Mouse (Mus musculus) lung, postnatal 0 days (tissue): ENCODE measurements around the gene Crebbp. TPM values are rescaled to one million over a fixed set of nuclear protein-coding genes. Genes with fewer than 3 reads are reported as not detected.

ENCODE experiments used
- ATAC-seq: fragments of 200-750 bp; cut with Nextera tagmentation; 2 replicates; pipeline ENCODE4 v1.8.0; 2017; ENCODE audit warnings: moderate library complexity
- DNase-seq: peaks from one replicate; pipeline ENCODE4 v3.0.0-alpha.2; 2016; ENCODE audit warnings: low spot score
- H3K27ac ChIP-seq: fragments of 300-500 bp; sonication (generic); 2 replicates; pipeline ENCODE4 v1.5.1; 2014; ENCODE audit warnings: antibody characterized with exemption, mild to moderate bottlenecking, low read length, mixed read lengths
- H3K27me3 ChIP-seq: fragments of 300-500 bp; sonication (generic); replicated peaks from 2 replicates; pipeline ENCODE4 v1.6.1; 2014; ENCODE audit warnings: low read length, mixed read lengths; ENCODE audit not compliant: insufficient read depth
- H3K36me3 ChIP-seq: fragments of 300-500 bp; sonication (generic); 2 replicates; pipeline ENCODE4 v1.6.1; 2014; ENCODE audit warnings: low read length, mixed read lengths; ENCODE audit not compliant: insufficient read depth
- H3K4me1 ChIP-seq: fragments of 300-500 bp; sonication (generic); 2 replicates; pipeline ENCODE4 v1.6.1; 2014; ENCODE audit warnings: antibody characterized with exemption, low read depth, low read length, mixed read lengths; ENCODE audit not compliant: insufficient read depth
- H3K4me2 ChIP-seq: fragments of 300-500 bp; sonication (generic); replicated peaks from 2 replicates; pipeline ENCODE4 v1.6.1; 2014; ENCODE audit warnings: low read depth, mild to moderate bottlenecking, low read length, moderate library complexity, mixed read lengths
- H3K4me3 ChIP-seq: fragments of 300-500 bp; sonication (generic); 2 replicates; pipeline ENCODE4 v1.5.1; 2014; ENCODE audit warnings: low read depth, low read length
- H3K9ac ChIP-seq: fragments of 300-500 bp; sonication (generic); replicated peaks from 2 replicates; pipeline ENCODE4 v1.6.1; 2014; ENCODE audit warnings: low read depth, mild to moderate bottlenecking
- H3K9me3 ChIP-seq: fragments of 300-500 bp; sonication (generic); 2 replicates; pipeline ENCODE4 v1.6.1; 2016; ENCODE audit warnings: low read length, mixed read lengths
- CTCF ChIP-seq: IDR thresholded peaks from 2 replicates; pipeline ENCODE4 v1.5.1; 2016; ENCODE audit warnings: antibody characterized with exemption, mild to moderate bottlenecking
- EP300 ChIP-seq: IDR thresholded peaks from 2 replicates; pipeline ENCODE4 v1.6.1; 2016; ENCODE audit warnings: antibody characterized with exemption, mild to moderate bottlenecking, control low read depth
- WGBS: fragments of 180-500 bp; shearing (Covaris S2); extraction: QIAGEN DNeasy Blood & Tissue Kit; methylation state at CpG from one replicate; pipeline ENCODE4 v1.1.7; 2014; 5-methylcytosine and 5-hydroxymethylcytosine counted together
- polyA plus RNA-seq: library from polyadenylated mRNA; unstranded; fragments of >200 nt; fragmentation: Nextera tagmentation; extraction: Ambion mirVana; gene quantifications from 2 replicates; pipeline ENCODE4 v1.2.1, GENCODE M21; 2015

Gene Crebbp
- polyA plus RNA-seq, 1 experiment from 2014 or later = 24.7 TPM

DNA sequence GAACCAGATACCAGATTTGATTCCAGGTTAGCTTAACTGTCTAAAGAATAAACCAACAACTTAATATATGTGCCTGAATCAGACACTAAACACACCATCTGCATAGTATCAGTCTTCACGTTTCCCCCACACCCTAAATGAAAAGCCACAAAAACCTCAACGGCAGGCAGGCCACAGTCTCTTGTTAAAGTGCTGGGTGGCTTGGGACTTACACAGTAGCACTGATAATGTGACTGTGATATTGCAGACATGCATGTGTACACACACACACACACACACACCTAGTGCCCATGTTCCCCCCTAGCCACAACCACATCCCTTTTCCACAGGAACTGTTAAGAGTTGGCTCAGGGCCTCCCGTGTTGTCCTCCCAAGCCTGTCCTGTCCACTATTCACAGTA lies 139.0 kb downstream of the Crebbp start:
- 68% methylated on average over 3 of the region's 3 CpGs for WGBS
- no peak overlapping the region for H3K27ac ChIP-seq
- ATAC-seq (no peak), DNase-seq (no peak)
- no peaks in the 10 kb centered on the region for H3K27me3 ChIP-seq
- H3K4me3 ChIP-seq = no peak overlapping the region
- no peak overlapping the region for H3K9ac ChIP-seq
- H3K36me3 ChIP-seq = no peaks in the 10 kb centered on the region
- H3K9me3 ChIP-seq = no peaks in the 10 kb centered on the region
- no peak overlapping the region for H3K4me2 ChIP-seq
- no peak for TF ChIP-seq CTCF
- no peak for TF ChIP-seq EP300
- no peaks in the 10 kb centered on the region; the same call in 1 of the 2 replicates for H3K4me1 ChIP-seq

DNA sequence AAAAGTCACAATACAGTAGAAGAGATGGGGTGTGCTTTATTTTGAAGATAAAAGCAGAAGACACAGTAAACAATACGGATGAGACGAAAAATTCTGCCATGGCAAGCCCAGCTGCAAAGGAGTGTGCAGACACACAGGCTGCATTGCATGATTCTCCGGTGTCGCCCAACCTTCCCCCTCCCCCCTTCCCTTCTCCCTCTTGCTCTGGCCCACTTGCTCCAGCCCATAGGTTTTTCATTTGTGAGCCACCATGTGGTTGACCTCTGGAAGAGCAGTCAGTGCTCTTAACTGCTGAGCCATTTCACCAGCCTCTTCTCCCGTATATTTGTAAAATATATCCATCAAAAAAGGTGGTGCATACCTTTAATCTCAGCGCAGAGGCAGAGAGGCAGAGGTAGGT lies 139.5 kb downstream of the Crebbp start:
- 48% methylated on average over 6 of the region's 6 CpGs for WGBS
- no peak for ATAC-seq
- H3K9ac ChIP-seq = no peak overlapping the region

DNA sequence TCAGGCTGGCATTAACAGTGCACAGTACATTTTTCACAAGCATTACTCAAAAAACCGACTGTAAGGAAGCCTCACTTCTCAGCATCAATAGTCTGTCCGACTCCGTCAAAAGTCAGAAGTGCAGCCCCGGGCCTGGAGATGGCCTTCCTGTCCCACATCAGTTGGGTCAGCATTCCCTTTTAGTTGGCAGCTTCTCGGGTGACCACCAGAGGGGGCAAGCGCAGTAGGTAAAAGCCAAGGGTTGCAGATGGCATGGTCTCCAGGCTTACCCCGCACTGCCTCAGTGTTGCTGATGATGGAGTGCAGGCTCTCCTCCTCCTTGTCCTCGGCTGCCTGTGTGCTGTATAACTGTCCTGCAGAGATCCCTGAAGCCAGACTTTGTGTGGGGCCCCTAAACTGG lies 145.2 kb downstream of the Crebbp start:
- Histone ChIP-seq H3K9me3 (no peaks in the 10 kb centered on the region), H3K27me3 (no peaks in the 10 kb centered on the region), H3K9ac (no peak overlapping the region), H3K4me3 (no peak overlapping the region), H3K27ac (no peak overlapping the region), H3K4me1 (no peaks in the 10 kb centered on the region), H3K4me2 (no peak overlapping the region), H3K36me3 (peaks cover 19% of the 10 kb centered on the region)
- ATAC-seq = peak; percentile 64
- 46% methylated on average over 8 of the region's 8 CpGs for WGBS
- TF ChIP-seq CTCF (peak; percentile 86), EP300 (no peak)
- peak; percentile 77 for DNase-seq

More for the DNA sequence above, 139.5 kb downstream of the Crebbp start:
- no peak for TF ChIP-seq CTCF
- TF ChIP-seq EP300 = no peak
- H3K4me3 ChIP-seq = no peak overlapping the region
- no peak for DNase-seq
- no peak overlapping the region for H3K27ac ChIP-seq
- no peak overlapping the region for H3K4me2 ChIP-seq
- no peaks in the 10 kb centered on the region; the same call in 1 of the 2 replicates for H3K4me1 ChIP-seq
- no peaks in the 10 kb centered on the region for H3K27me3 ChIP-seq
- no peaks in the 10 kb centered on the region for H3K36me3 ChIP-seq
- H3K9me3 ChIP-seq = no peaks in the 10 kb centered on the region

DNA sequence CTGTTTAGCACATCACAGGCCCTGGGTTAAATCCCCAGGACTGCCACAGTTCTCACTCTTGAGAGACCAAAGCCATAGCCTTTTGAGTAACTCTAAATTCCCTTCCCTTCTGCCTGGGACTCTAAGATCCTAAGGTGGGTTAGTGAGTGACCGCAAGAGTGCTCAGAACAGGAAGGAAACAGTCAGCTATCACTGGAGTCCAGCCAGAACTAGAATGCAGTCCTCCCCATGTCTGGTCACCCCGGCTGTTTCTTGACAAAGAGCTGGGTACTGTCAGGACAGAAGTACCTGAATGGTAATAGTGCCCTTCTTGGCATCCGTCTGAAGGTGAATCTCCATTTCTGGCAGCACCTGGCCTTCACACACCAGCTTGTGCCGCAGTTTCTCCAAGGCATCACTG lies 148.9 kb downstream of the Crebbp start:
- no peak for ATAC-seq
- H3K9ac ChIP-seq = no peak overlapping the region
- H3K4me1 ChIP-seq = no peaks in the 10 kb centered on the region
- H3K27me3 ChIP-seq = no peaks in the 10 kb centered on the region
- no peak overlapping the region for H3K4me3 ChIP-seq
- H3K9me3 ChIP-seq = no peaks in the 10 kb centered on the region
- peaks cover 30% of the 10 kb centered on the region for H3K36me3 ChIP-seq
- no peak for DNase-seq
- TF ChIP-seq EP300 (no peak), CTCF (no peak)
- H3K27ac ChIP-seq = no peak overlapping the region
- 76% methylated on average over 4 of the region's 4 CpGs for WGBS
- no peak overlapping the region for H3K4me2 ChIP-seq

DNA sequence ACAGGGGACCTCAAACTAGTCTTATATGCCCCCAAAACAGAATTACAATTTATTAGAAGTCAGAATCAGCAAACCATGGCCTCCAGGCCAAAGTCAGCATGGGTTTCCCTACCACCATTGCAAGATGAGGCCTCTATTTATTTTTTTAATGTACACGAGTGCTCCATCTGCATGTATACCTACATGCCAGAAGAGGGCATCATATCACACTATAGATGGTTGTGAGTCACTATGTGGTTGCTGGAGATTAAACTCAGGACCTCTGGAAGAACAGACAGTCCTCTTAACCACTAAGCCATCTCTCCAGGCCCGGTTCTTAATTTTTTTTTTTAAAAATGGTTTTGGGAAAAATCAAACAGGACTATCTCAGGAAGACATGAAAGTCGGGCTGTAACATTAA lies 160.0 kb downstream of the Crebbp start:
- H3K4me2 ChIP-seq = no peak overlapping the region
- 83% methylated on average over 3 of the region's 3 CpGs for WGBS
- no peaks in the 10 kb centered on the region for H3K9me3 ChIP-seq
- no peaks in the 10 kb centered on the region for H3K4me1 ChIP-seq
- TF ChIP-seq CTCF (no peak), EP300 (no peak)
- H3K27ac ChIP-seq = no peak overlapping the region
- no peak overlapping the region for H3K4me3 ChIP-seq
- ATAC-seq = no peak
- no peaks in the 10 kb centered on the region for H3K27me3 ChIP-seq
- H3K9ac ChIP-seq = no peak overlapping the region
- no peak for DNase-seq
- peaks cover 18% of the 10 kb centered on the region; the same call in 1 of the 2 replicates for H3K36me3 ChIP-seq

DNA sequence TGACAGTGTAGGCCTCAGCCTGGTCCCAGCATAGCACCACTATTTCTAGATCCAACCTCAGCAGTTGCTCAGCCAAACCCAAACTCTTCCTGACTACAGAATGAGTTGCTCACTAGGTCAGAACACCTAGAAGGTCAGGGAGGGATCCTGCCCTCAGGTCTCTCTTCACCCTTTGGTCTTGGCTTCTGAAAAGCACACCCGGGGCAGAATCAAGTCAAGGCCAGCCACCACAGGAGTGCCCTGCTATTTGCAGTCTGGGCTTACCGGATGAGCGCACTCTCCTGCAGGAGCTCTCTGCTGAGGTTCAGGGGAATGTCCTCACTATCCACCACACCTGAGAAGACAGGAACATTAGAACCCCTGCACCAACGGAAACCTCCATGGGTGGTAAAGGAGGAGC lies 161.2 kb downstream of the Crebbp start:
- Histone ChIP-seq H3K9ac (no peak overlapping the region), H3K36me3 (peaks cover 21% of the 10 kb centered on the region; the same call in 1 of the 2 replicates), H3K27me3 (no peaks in the 10 kb centered on the region), H3K27ac (no peak overlapping the region), H3K4me1 (no peaks in the 10 kb centered on the region), H3K4me2 (no peak overlapping the region), H3K4me3 (no peak overlapping the region), H3K9me3 (no peaks in the 10 kb centered on the region)
- no peak for DNase-seq
- no peak for ATAC-seq
- TF ChIP-seq EP300 (no peak), CTCF (no peak)
- WGBS = 99% methylated on average over 4 of the region's 4 CpGs

DNA sequence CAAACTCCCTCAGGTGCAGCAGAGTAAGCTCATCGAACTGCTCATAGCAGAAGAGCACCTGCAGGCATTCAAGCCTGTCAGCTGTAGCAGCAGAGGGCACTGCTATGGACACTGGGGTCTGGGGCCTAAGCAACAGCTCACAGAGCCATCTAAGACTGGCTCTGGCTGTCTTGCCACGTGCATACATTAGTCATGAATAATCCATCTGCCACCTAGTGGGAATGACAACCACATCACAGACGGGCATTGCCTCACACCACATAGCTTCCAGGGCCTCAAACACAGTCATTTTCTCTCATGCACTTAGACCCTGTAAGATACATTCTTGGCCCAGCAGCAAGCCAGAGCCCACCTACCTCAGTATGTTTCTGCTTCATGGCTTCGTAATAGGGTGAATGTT lies 168.3 kb downstream of the Crebbp start:
- TF ChIP-seq EP300 (no peak), CTCF (0 out of 2 replicates have a peak, but pooled peaks have one; percentile 2)
- Histone ChIP-seq H3K27ac (no peak overlapping the region), H3K4me3 (no peak overlapping the region), H3K9me3 (no peaks in the 10 kb centered on the region), H3K4me2 (no peak overlapping the region), H3K27me3 (no peaks in the 10 kb centered on the region), H3K9ac (no peak overlapping the region), H3K4me1 (no peaks in the 10 kb centered on the region), H3K36me3 (0 out of 2 replicates have a peak, but pooled peaks cover 13% of the 10 kb centered on the region)
- ATAC-seq = no peak
- 83% methylated on average over 4 of the region's 4 CpGs for WGBS
- DNase-seq = no peak
